Mouse (Mus musculus): Measurements from ENCODE around the gene Tmem200c. TPM values are rescaled to one million over a fixed set of nuclear protein-coding genes. Genes with fewer than 3 reads are reported as not detected.

Gene Tmem200c
- polyA plus RNA-seq, 1 experiment from 2014 or later, result 2.1 TPM

- Histone ChIP-seq H3K4me2 (ENCODE audit: low read length) (no peak overlapping the region), H3K9ac (replicated peaks; ENCODE audit: low read depth, low read length) (no peak overlapping the region), H3K4me1 (replicated peaks; ENCODE audit: control insufficient read depth, insufficient read depth, low read length) (no peaks in the 10 kb centered on the region), H3K9me3 (ENCODE audit: control insufficient read depth, low read length) (no peaks in the 10 kb centered on the region), H3K27me3 (replicated peaks; ENCODE audit: control insufficient read depth, insufficient read depth, low read length) (no peaks in the 10 kb centered on the region), H3K4me3 (replicated peaks; ENCODE audit: low read length) (no peak overlapping the region), H3K27ac (ENCODE audit: low read length) (no peak overlapping the region), H3K36me3 (ENCODE audit: control insufficient read depth, insufficient read depth) (no peaks in the 10 kb centered on the region)
- 70% methylated on average over 3 of the region's 3 CpGs for WGBS
- ATAC-seq, result no peak
Measured at GRCm38 (mm10) chr17:68883474-68884083, 57.2 kb downstream of the Tmem200c start.

DNA sequence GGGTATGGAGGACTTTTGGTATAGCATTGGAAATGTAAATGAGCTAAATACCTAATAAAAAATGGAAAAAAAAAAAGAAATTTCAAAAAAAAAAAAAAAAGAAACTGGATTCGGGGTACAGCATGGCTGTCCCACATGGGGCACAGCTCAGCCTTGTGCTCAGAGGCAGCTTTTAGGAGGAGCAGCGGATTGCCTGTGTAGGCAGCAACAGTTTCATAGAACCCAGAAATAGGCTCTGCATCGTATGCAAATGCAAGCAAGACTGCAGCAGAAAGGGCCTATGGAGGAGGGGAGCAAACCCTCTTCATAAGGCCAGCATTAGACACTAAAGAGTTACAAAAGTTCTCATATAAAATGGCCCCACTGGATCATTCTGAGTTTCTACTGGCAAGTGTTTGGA, 64.2 kb downstream of the Tmem200c start:
- Histone ChIP-seq H3K9me3 (ENCODE audit: control insufficient read depth, low read length) (no peaks in the 10 kb centered on the region), H3K36me3 (ENCODE audit: control insufficient read depth, insufficient read depth) (no peaks in the 10 kb centered on the region), H3K4me2 (ENCODE audit: low read length) (no peak overlapping the region), H3K4me1 (replicated peaks; ENCODE audit: control insufficient read depth, insufficient read depth, low read length) (no peaks in the 10 kb centered on the region), H3K27me3 (replicated peaks; ENCODE audit: control insufficient read depth, insufficient read depth, low read length) (no peaks in the 10 kb centered on the region), H3K9ac (replicated peaks; ENCODE audit: low read depth, low read length) (no peak overlapping the region), H3K27ac (ENCODE audit: low read length) (no peak overlapping the region), H3K4me3 (replicated peaks; ENCODE audit: low read length) (no peak overlapping the region)
- no peak for ATAC-seq
- WGBS, result 85% methylated on average over 3 of the region's 3 CpGs

Other genes with a start within 250 kb of the Tmem200c start
- gene Epb41l3, start 249.1 kb downstream of the Tmem200c start, polyA plus RNA-seq (2015; fragmentation: Nextera tagmentation; extraction: Ambion mirVana), result 82.8 and 84.2 TPM in 2 replicates

All from forebrain, embryonic 16.5 days (tissue).